Mouse (Mus musculus) liver (tissue): Measurements from ENCODE around the gene Ubash3b.

Experiments
- DNase-seq: peaks from one replicate; pipeline ENCODE4 v3.0.0-alpha.2; 2020; ENCODE audit warnings: mixed read lengths

Ubash3b gene

GRCm38 (mm10) chr9:40984313-40984712 lies 177.2 kb downstream of the Ubash3b start:
- no peak for DNase-seq

- no peak for DNase-seq
These were observed 177.7 kb downstream of the Ubash3b start for GRCm38 (mm10) chr9:40983758-40984157.

DNA sequence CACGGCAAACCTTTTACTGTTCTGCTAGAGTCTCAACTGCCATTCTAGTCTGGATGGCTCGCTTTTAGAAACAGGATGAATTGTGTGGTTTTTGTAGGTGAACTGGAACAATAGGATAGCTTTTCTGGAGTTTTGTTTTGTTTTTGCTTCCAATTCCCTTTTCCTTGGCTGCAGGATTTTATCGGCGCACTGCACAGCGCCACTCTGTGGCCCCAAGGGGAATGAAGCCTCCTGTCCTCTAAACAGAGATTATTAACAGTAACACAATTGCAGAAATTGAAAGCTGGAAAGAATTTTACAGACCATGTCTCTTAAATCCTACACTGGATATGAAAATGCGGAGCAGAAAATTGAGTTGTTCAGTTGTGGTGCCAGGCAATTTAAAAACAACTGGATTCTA lies 179.0 kb downstream of the Ubash3b start:
- DNase-seq: no peak

GRCm38 (mm10) chr9:40974042-40974801 lies 187.3 kb downstream of the Ubash3b start:
- no peak for DNase-seq

DNA sequence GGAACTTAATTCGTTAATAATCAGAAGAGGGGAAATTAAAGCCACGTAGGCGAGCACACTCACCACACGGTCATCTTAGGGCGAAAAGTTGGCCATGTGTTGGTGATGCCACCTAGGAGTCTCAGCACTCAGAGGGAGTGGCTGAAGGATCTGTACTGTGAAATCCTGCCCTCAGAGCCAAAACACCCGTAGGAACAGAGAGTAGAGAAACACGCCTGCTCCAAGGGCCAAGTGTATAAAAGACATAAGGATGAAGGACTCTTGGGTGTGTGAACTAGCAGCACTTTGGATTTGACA lies 197.1 kb downstream of the Ubash3b start:
- no peak for DNase-seq

GRCm38 (mm10) chr9:40963586-40964417 lies 197.7 kb downstream of the Ubash3b start, which contains the start of gene Jhy:
Gene Jhy, minus strand, starts transcription at chr9:40964118.
- no peak for DNase-seq

DNA sequence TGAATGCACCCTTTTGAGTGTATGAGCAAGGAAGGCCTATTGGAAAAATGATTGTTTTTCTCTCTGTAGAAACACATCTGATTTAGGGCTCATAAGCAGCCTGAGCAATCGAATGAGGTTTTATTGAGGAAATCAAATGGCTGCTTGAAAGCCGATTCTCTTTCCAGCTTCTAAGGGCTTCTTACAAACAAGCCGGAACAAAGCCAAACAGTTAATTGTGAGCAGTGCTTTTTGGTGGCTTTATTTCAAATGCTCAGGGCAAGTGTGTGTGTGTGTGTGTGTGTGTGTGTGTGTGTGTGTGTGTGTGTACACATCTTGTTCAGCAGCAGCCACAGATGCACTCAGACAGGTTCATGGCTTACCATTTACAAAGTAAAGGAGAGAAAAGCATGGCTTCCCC lies 200.1 kb downstream of the Ubash3b start:
- DNase-seq: no peak
